Comparison of ENCODE assay signal across 9 mouse cellular contexts in the genomic region with DNA sequence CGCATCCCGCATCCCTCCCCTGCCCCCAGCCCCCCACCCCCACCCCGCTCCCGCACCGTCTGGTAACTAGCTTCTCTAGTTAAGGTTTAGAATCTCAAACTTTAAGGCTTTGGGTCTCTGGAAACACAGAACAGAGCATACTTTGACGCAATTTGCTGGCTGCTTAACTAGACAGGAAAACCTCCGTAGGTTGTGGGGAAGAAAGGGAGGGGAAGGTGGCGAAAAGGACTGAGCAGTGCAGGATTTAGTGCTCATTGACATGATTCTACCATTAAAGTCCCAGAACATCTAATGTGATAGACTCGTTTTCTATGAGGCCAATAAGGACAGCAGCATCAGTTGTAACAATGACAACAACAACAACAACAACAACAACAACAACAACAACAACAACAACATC. TPM values are rescaled to one million over a fixed set of nuclear protein-coding genes. Genes with fewer than 3 reads are reported as not detected.
DNase-seq lines count a peak whose midpoint lies in the region; ATAC-seq lines count a peak whose summit lies in the region.
"Had no signal": no experiment of that assay in that cellular context is flagged by ENCODE, and none has a peak within 500 bp of the region (broad histone marks: within the 10 kb centered on the region; RNA-seq: fewer than 3 reads in every experiment).

No protein-coding gene starts in this region.

- 2% methylated on average over 9 of the region's 9 CpGs for WGBS in heart, embryonic 13.5 days
- under 1% methylated on average over 9 of the region's 9 CpGs for WGBS in hindbrain, embryonic 13.5 days
- 0% methylated on average over 9 of the region's 9 CpGs for WGBS in midbrain, embryonic 14.5 days

- H3K9ac ChIP-seq in heart, embryonic 13.5 days = peak overlapping the region; percentile 61
- H3K9ac ChIP-seq in hindbrain, embryonic 13.5 days = peak overlapping the region; percentile 69
- peak overlapping the region; percentile 38; the same call in 1 of the 2 replicates for H3K9ac ChIP-seq in midbrain, embryonic 14.5 days (replicated peaks; ENCODE audit: low read length)

- peaks cover 38% of the 10 kb centered on the region for H3K27me3 ChIP-seq in heart, embryonic 13.5 days (replicated peaks)
- peaks cover 18% of the 10 kb centered on the region for H3K27me3 ChIP-seq in hindbrain, embryonic 13.5 days
- H3K27me3 ChIP-seq in midbrain, embryonic 14.5 days (ENCODE audit: control insufficient read depth, insufficient read depth, low read length) = no peaks in the 10 kb centered on the region

- H3K9me3 ChIP-seq in heart, embryonic 13.5 days = no peaks in the 10 kb centered on the region
- H3K9me3 ChIP-seq in hindbrain, embryonic 13.5 days = no peaks in the 10 kb centered on the region
- H3K9me3 ChIP-seq in midbrain, embryonic 14.5 days (ENCODE audit: control insufficient read depth, low read length) = no peaks in the 10 kb centered on the region

- no peak for ATAC-seq in heart, embryonic 13.5 days (ENCODE audit: extremely low read depth, insufficient number of reproducible peaks, low FRiP score, low TSS enrichment)
- peak; percentile 18; the same call in 1 of the 2 replicates for ATAC-seq in hindbrain, embryonic 13.5 days (ENCODE audit: low FRiP score)
- ATAC-seq in midbrain, embryonic 14.5 days (ENCODE audit: low FRiP score, low TSS enrichment) = no peak

- H3K4me3 ChIP-seq in heart, embryonic 13.5 days = peak overlapping the region; percentile 58
- peak overlapping the region; percentile 54 for H3K4me3 ChIP-seq in hindbrain, embryonic 13.5 days
- peak overlapping the region; percentile 47 for H3K4me3 ChIP-seq in midbrain, embryonic 14.5 days (replicated peaks; ENCODE audit: low read depth, low read length)

- intact Hi-C loops in heart, postnatal 10 days (cut with DNase I) = loop anchor here (5.0 kb wide), 1 partner anchor 1008 kb away; no protein-coding TSS in a partner anchor

- no peak overlapping the region for H3K27ac ChIP-seq in heart, embryonic 13.5 days (replicated peaks)
- H3K27ac ChIP-seq in hindbrain, embryonic 13.5 days = no peak overlapping the region
- H3K27ac ChIP-seq in midbrain, embryonic 14.5 days (replicated peaks; ENCODE audit: low read depth, low read length) = no peak overlapping the region

- peak overlapping the region; percentile 92 for H3K4me2 ChIP-seq in heart, embryonic 13.5 days
- peak overlapping the region; percentile 95 for H3K4me2 ChIP-seq in hindbrain, embryonic 13.5 days
- H3K4me2 ChIP-seq in midbrain, embryonic 14.5 days (ENCODE audit: low read length) = peak overlapping the region; percentile 74

- H3K4me1 ChIP-seq in heart, embryonic 13.5 days = peaks cover 20% of the 10 kb centered on the region
- peaks cover 22% of the 10 kb centered on the region for H3K4me1 ChIP-seq in hindbrain, embryonic 13.5 days (replicated peaks)
- H3K4me1 ChIP-seq in midbrain, embryonic 14.5 days (ENCODE audit: control insufficient read depth, insufficient read depth, low read length) = peaks cover 16% of the 10 kb centered on the region; the same call in 1 of the 2 replicates

- H3K36me3 ChIP-seq in heart, embryonic 13.5 days = no peaks in the 10 kb centered on the region
- H3K36me3 ChIP-seq in hindbrain, embryonic 13.5 days = no peaks in the 10 kb centered on the region
- no peaks in the 10 kb centered on the region for H3K36me3 ChIP-seq in midbrain, embryonic 14.5 days (ENCODE audit: control insufficient read depth, insufficient read depth, low read length)

- DNase-seq in heart, postnatal 10 days = no peak
- peak; percentile 20 for DNase-seq in embryo, embryonic 10 days (ENCODE audit: low spot score)
- DNase-seq in midbrain, embryonic 14.5 days = peak; percentile 52
- no peak for DNase-seq in thymus, postnatal 10 days (ENCODE audit: low spot score in 2 of 2)
- DNase-seq in right cerebral cortex, postnatal 25 days = no peak
- no peak for DNase-seq in left cerebral cortex, adult 11 months (ENCODE audit: low spot score)
- DNase-seq: lung, adult 2 months had no signal

RNA-seq across cellular contexts. Expression of a gene that starts 1.2 kb away (rescaled TPM):
- polyA plus RNA-seq in heart, embryonic 13.5 days (2015; fragmentation: Nextera tagmentation; extraction: Ambion mirVana) = 0.66 and 0.68 TPM in 2 replicates
- total RNA-seq in heart, postnatal 10 days (2021) = 1 to 10 TPM in 1 of 2 experiments, under 1 TPM in 1; 0.74 to 1.5 TPM
- 2.3 and 2.5 TPM in 2 replicates for polyA plus RNA-seq in hindbrain, embryonic 13.5 days (2015; fragmentation: Nextera tagmentation; extraction: Ambion mirVana)
- 4.6 and 5.9 TPM in 2 replicates for polyA plus RNA-seq in midbrain, embryonic 14.5 days (2014; fragmentation: Nextera tagmentation; extraction: Ambion mirVana)

Comparison
In these comparisons a context has a peak if more than half of its experiments do, and no peak if none do; other contexts are left out.
1. DNase-seq: peak in embryo, embryonic 10 days (single experiment) and midbrain, embryonic 14.5 days (single experiment); none in heart, postnatal 10 days (0 of 2), thymus, postnatal 10 days (0 of 2), right cerebral cortex, postnatal 25 days (single experiment) and left cerebral cortex, adult 11 months (single experiment).
2. Peak in every context shown above with its lines, with median percentiles within 50 percentile points of each other: H3K4me2 ChIP-seq, H3K4me3 ChIP-seq and H3K9ac ChIP-seq.